Mouse (Mus musculus) myocyte (in vitro differentiated cells): ENCODE data around the gene Atf4. TPM values are rescaled to one million over a fixed set of nuclear protein-coding genes. Genes with fewer than 3 reads are reported as not detected.

Experiments used
- H3K27me3 ChIP-seq: one replicate; pipeline ENCODE4 v1.6.1; 2011; ENCODE audit not compliant: control insufficient read depth, insufficient read depth, insufficient read length
- H3K36me3 ChIP-seq: one replicate; pipeline ENCODE4 v1.6.1; 2011; ENCODE audit not compliant: control insufficient read depth, insufficient read depth
- H3K4me2 ChIP-seq: one replicate; pipeline ENCODE4 v1.6.1; 2011; ENCODE audit warnings: low read depth, control low read depth
- H3K4me3 ChIP-seq: one replicate; pipeline ENCODE4 v1.5.1; 2011; ENCODE audit warnings: mild to moderate bottlenecking, control low read depth, moderate library complexity
- H3K79me2 ChIP-seq: one replicate; pipeline ENCODE4 v1.6.1; 2011; ENCODE audit not compliant: control insufficient read depth, insufficient read depth
- H3ac ChIP-seq: one replicate; pipeline ENCODE4 v1.6.1; 2011; ENCODE audit not compliant: control insufficient read depth, insufficient read length
- CEBPB ChIP-seq: IDR thresholded peaks from 2 replicates; pipeline ENCODE4 v1.6.1; 2011; ENCODE audit warnings: mild to moderate bottlenecking, moderate library complexity; ENCODE audit not compliant: poor library complexity, insufficient read depth, severe bottlenecking
- E2F4 ChIP-seq: IDR thresholded peaks from one replicate; pipeline ENCODE4 v1.6.1; 2011; ENCODE audit warnings: mild to moderate bottlenecking, control low read depth, moderate library complexity; ENCODE audit not compliant: insufficient read depth
- MAX ChIP-seq: IDR thresholded peaks from one replicate; pipeline ENCODE4 v1.6.1; 2011; ENCODE audit warnings: low read depth, mild to moderate bottlenecking, control low read depth
- MYOD1 ChIP-seq, 3 experiments: IDR thresholded peaks; one replicate each; pipeline ENCODE4 v1.6.1; 2011; ENCODE audit warnings: control low read depth in 2 of 3, low read depth in 2 of 3, mild to moderate bottlenecking in 2 of 3, moderate library complexity in 1 of 3; ENCODE audit not compliant: insufficient read length in 2 of 3, control insufficient read depth in 1 of 3
- MYOG ChIP-seq, 3 experiments: IDR thresholded peaks; one replicate each; pipeline ENCODE4 v1.6.1; 2011; ENCODE audit warnings: control low read depth in 2 of 3, low read depth in 2 of 3, mild to moderate bottlenecking in 2 of 3; ENCODE audit not compliant: insufficient read length in 2 of 3, control insufficient read depth in 1 of 3, insufficient read depth in 1 of 3
- POLR2A ChIP-seq: IDR thresholded peaks from one replicate; pipeline ENCODE4 v1.6.1; 2011; ENCODE audit warnings: low read depth, mild to moderate bottlenecking, control low read depth, moderate library complexity; ENCODE audit not compliant: insufficient read length
- POLR2AphosphoS2 ChIP-seq: IDR thresholded peaks from one replicate; pipeline ENCODE4 v1.6.1; 2011; ENCODE audit warnings: low read depth, control low read depth; ENCODE audit not compliant: insufficient read length
- REST ChIP-seq: IDR thresholded peaks from one replicate; pipeline ENCODE4 v1.6.1; 2011; ENCODE audit warnings: mild to moderate bottlenecking, control low read depth, moderate library complexity; ENCODE audit not compliant: insufficient read depth, insufficient read length
- SRF ChIP-seq: IDR thresholded peaks from one replicate; pipeline ENCODE4 v1.6.1; 2011; ENCODE audit warnings: low read depth; ENCODE audit not compliant: control insufficient read depth, insufficient read length
- TCF12 ChIP-seq: IDR thresholded peaks from one replicate; pipeline ENCODE4 v1.6.1; 2011; ENCODE audit warnings: mild to moderate bottlenecking, control low read depth; ENCODE audit not compliant: poor library complexity, insufficient read depth, severe bottlenecking
- TCF3 ChIP-seq: IDR thresholded peaks from one replicate; pipeline ENCODE4 v1.6.1; 2011; ENCODE audit warnings: low read depth, control low read depth; ENCODE audit not compliant: insufficient read length
- USF1 ChIP-seq: IDR thresholded peaks from one replicate; pipeline ENCODE4 v1.6.1; 2011; ENCODE audit warnings: low read depth, mild to moderate bottlenecking, control low read depth, moderate library complexity
- polyA plus RNA-seq: library from polyadenylated mRNA; unstranded; fragments of >200 nt; fragmentation: generic; extraction: Trizol; gene quantifications from one replicate; pipeline ENCODE4 v1.2.1, GENCODE M21; 2012; ENCODE audit warnings: missing spikeins

Gene Atf4
- polyA plus RNA-seq: 1,038 TPM

GRCm38 (mm10) chr15:80254847-80255645 lies at the start of gene Atf4:
TSS of gene Atf4 (plus strand) at chr15:80255184.
- TF ChIP-seq USF1 (peak; percentile 97), SRF (peak; percentile 57), POLR2AphosphoS2 (peak; percentile 99), REST (peak; percentile 47), TCF3 (peak; percentile 69), CEBPB (no peak), MAX (peak; percentile 83), POLR2A (peak; percentile 94), E2F4 (peak; percentile 46), MYOD1 (IDR thresholded peaks at IDR 0.05; ENCODE audit: control insufficient read depth in 1 of 3, insufficient read length in 2 of 3, low read depth in 2 of 3) (peak; percentile 90 to 98 (median 94)), TCF12 (no peak), MYOG (IDR thresholded peaks at IDR 0.05; ENCODE audit: control insufficient read depth in 1 of 3, insufficient read depth in 1 of 3, insufficient read length in 2 of 3, low read depth in 2 of 3) (peak in 1 of 3 experiments; percentile 68)
- Histone ChIP-seq H3K4me2 (peak within 1 kb of the TSS; percentile 92), H3K79me2 (peaks cover 17% of the 10 kb centered on the region), H3ac (peak within 1 kb of the TSS; percentile 86), H3K27me3 (no peaks in the 10 kb centered on the region), H3K36me3 (peaks cover 50% of the 10 kb centered on the region), H3K4me3 (peak within 1 kb of the TSS; percentile 95)

- no peak overlapping the region for H3K4me2 ChIP-seq
- H3K4me3 ChIP-seq: no peak overlapping the region
- TF ChIP-seq POLR2AphosphoS2: no peak
- TF ChIP-seq TCF12: no peak
- TF ChIP-seq MAX: no peak
- no peak for TF ChIP-seq POLR2A
- TF ChIP-seq MYOD1 (IDR thresholded peaks at IDR 0.05; ENCODE audit: control insufficient read depth in 1 of 3, insufficient read length in 2 of 3, low read depth in 2 of 3): no peak
- no peak for TF ChIP-seq TCF3
- no peak for TF ChIP-seq USF1
- no peak for TF ChIP-seq E2F4
- TF ChIP-seq MYOG (IDR thresholded peaks at IDR 0.05; ENCODE audit: control insufficient read depth in 1 of 3, insufficient read depth in 1 of 3, insufficient read length in 2 of 3, low read depth in 2 of 3): no peak
- TF ChIP-seq CEBPB: no peak
- no peak for TF ChIP-seq REST
- no peak for TF ChIP-seq SRF
- no peaks in the 10 kb centered on the region for H3K79me2 ChIP-seq
- H3ac ChIP-seq: no peak overlapping the region
- no peaks in the 10 kb centered on the region for H3K36me3 ChIP-seq
- H3K27me3 ChIP-seq: no peaks in the 10 kb centered on the region
Observed at GRCm38 (mm10) chr15:80206057-80206565, 48.9 kb upstream of the Atf4 start.

GRCm38 (mm10) chr15:80208446-80208845 lies 46.5 kb upstream of the Atf4 start:
- H3K79me2 ChIP-seq: no peaks in the 10 kb centered on the region
- H3K27me3 ChIP-seq: no peaks in the 10 kb centered on the region
- H3K4me2 ChIP-seq: no peak overlapping the region
- H3K4me3 ChIP-seq: no peak overlapping the region
- no peaks in the 10 kb centered on the region for H3K36me3 ChIP-seq
- H3ac ChIP-seq: no peak overlapping the region
- no peak for TF ChIP-seq POLR2A
- TF ChIP-seq REST: no peak
- no peak for TF ChIP-seq USF1
- TF ChIP-seq TCF12: no peak
- TF ChIP-seq CEBPB: no peak
- TF ChIP-seq E2F4: no peak
- TF ChIP-seq MYOG (IDR thresholded peaks at IDR 0.05; ENCODE audit: control insufficient read depth in 1 of 3, insufficient read depth in 1 of 3, insufficient read length in 2 of 3, low read depth in 2 of 3): no peak

GRCm38 (mm10) chr15:80213688-80214087 lies 41.3 kb upstream of the Atf4 start:
- H3K4me2 ChIP-seq: no peak overlapping the region
- TF ChIP-seq USF1 (no peak), TCF3 (no peak), CEBPB (no peak), E2F4 (no peak)

More at GRCm38 (mm10) chr15:80213688-80214087, 41.3 kb upstream of the Atf4 start:
- no peak overlapping the region for H3K4me3 ChIP-seq
- no peaks in the 10 kb centered on the region for H3K36me3 ChIP-seq
- no peaks in the 10 kb centered on the region for H3K27me3 ChIP-seq
- no peaks in the 10 kb centered on the region for H3K79me2 ChIP-seq
- no peak overlapping the region for H3ac ChIP-seq
